Mouse (Mus musculus): ENCODE measurements around the gene Nrl.
A peak's percentile ranks its signal among the peaks of the same experiment; 100 is the strongest.

- TF ChIP-seq CTCF (IDR thresholded peaks at IDR 0.05; ENCODE audit: borderline replicate concordance, extremely low read depth, insufficient read depth, insufficient read length) (peak; percentile 29; the same call in 1 of the 2 replicates), POLR2A (IDR thresholded peaks at IDR 0.05; ENCODE audit: borderline replicate concordance, extremely low read depth, insufficient read depth, insufficient read length, poor library complexity, severe bottlenecking) (peak; percentile 13; the same call in 1 of the 2 replicates)
Measured at GRCm38 (mm10) chr14:55520451-55521361, 4.1 kb downstream of the Nrl start.

Data from brain, embryonic 14.5 days (tissue).